Mouse (Mus musculus) forebrain, embryonic 16.5 days (tissue): ENCODE measurements at regions not wholly inside any gene's neighbourhood (a gene's known extent, or its start where the extent isn't known, plus 50 kb on each side); places are given as distances from the start of the nearest gene placed in this dataset.
A peak's percentile ranks its signal among the peaks of the same experiment; 100 is the strongest.

ENCODE experiments used
- ATAC-seq: fragments of 200-750 bp; cut with Nextera tagmentation; 2 replicates; pipeline ENCODE4 v1.8.0; 2017; ENCODE audit warnings: mild to moderate bottlenecking, moderate library complexity
- H3K27ac ChIP-seq: fragments of 300-500 bp; sonication (generic); 2 replicates; pipeline ENCODE4 v1.5.1; 2014; ENCODE audit warnings: low read length, control low read depth
- H3K27me3 ChIP-seq: fragments of 300-500 bp; sonication (generic); replicated peaks from 2 replicates; pipeline ENCODE4 v1.6.1; 2014; ENCODE audit warnings: low read length; ENCODE audit not compliant: control insufficient read depth, insufficient read depth
- H3K36me3 ChIP-seq: fragments of 300-500 bp; sonication (generic); 2 replicates; pipeline ENCODE4 v1.6.1; 2014; ENCODE audit not compliant: control insufficient read depth, insufficient read depth
- H3K4me1 ChIP-seq: fragments of 300-500 bp; sonication (generic); replicated peaks from 2 replicates; pipeline ENCODE4 v1.6.1; 2014; ENCODE audit warnings: low read length; ENCODE audit not compliant: control insufficient read depth, insufficient read depth
- H3K4me2 ChIP-seq: fragments of 300-500 bp; sonication (generic); 2 replicates; pipeline ENCODE4 v1.6.1; 2014; ENCODE audit warnings: mild to moderate bottlenecking, low read length, control low read depth
- H3K4me3 ChIP-seq: fragments of 300-500 bp; sonication (generic); replicated peaks from 2 replicates; pipeline ENCODE4 v1.5.1; 2014; ENCODE audit warnings: mild to moderate bottlenecking, low read length, control low read depth
- H3K9ac ChIP-seq: fragments of 300-500 bp; sonication (generic); replicated peaks from 2 replicates; pipeline ENCODE4 v1.6.1; 2014; ENCODE audit warnings: low read depth, low read length, control low read depth
- H3K9me3 ChIP-seq: fragments of 300-500 bp; sonication (generic); 2 replicates; pipeline ENCODE4 v1.6.1; 2016; ENCODE audit warnings: low read length; ENCODE audit not compliant: control insufficient read depth
- WGBS: fragments of 180-500 bp; shearing (Covaris S2); extraction: QIAGEN DNeasy Blood & Tissue Kit; methylation state at CpG from one replicate; pipeline ENCODE4 v1.1.7; 2014; 5-methylcytosine and 5-hydroxymethylcytosine counted together

GRCm38 (mm10) chr6:117527526-117527925 lies 313.5 kb upstream of the Zfp637 start:
- Histone ChIP-seq H3K27me3 (no peaks in the 10 kb centered on the region), H3K4me3 (no peak overlapping the region), H3K4me2 (no peak overlapping the region), H3K9me3 (no peaks in the 10 kb centered on the region), H3K9ac (no peak overlapping the region), H3K4me1 (no peaks in the 10 kb centered on the region), H3K27ac (no peak overlapping the region), H3K36me3 (no peaks in the 10 kb centered on the region)
- WGBS, result 94% methylated on average over 8 of the region's 8 CpGs
- ATAC-seq, result no peak

- WGBS, result 72% methylated on average over 2 of the region's 2 CpGs
- H3K36me3 ChIP-seq, result no peaks in the 10 kb centered on the region
- no peak overlapping the region for H3K9ac ChIP-seq
- H3K9me3 ChIP-seq, result no peaks in the 10 kb centered on the region
- H3K4me3 ChIP-seq, result no peak overlapping the region
- no peak for ATAC-seq
- H3K27ac ChIP-seq, result no peak overlapping the region
- H3K4me2 ChIP-seq, result no peak overlapping the region
- no peaks in the 10 kb centered on the region for H3K27me3 ChIP-seq
- H3K4me1 ChIP-seq, result no peaks in the 10 kb centered on the region
These were observed 306.8 kb upstream of the Zfp637 start for GRCm38 (mm10) chr6:117534149-117534548.

GRCm38 (mm10) chr6:117534991-117535390 lies 306.0 kb upstream of the Zfp637 start:
- no peak for ATAC-seq
- H3K36me3 ChIP-seq, result no peaks in the 10 kb centered on the region
- no peaks in the 10 kb centered on the region for H3K4me1 ChIP-seq
- no peaks in the 10 kb centered on the region for H3K27me3 ChIP-seq
- H3K4me2 ChIP-seq, result no peak overlapping the region
- 87% methylated on average over 9 of the region's 9 CpGs for WGBS
- H3K9me3 ChIP-seq, result no peaks in the 10 kb centered on the region
- no peak overlapping the region for H3K4me3 ChIP-seq
- H3K27ac ChIP-seq, result no peak overlapping the region
- no peak overlapping the region for H3K9ac ChIP-seq

- Histone ChIP-seq H3K27ac (no peak overlapping the region), H3K4me1 (no peaks in the 10 kb centered on the region), H3K9ac (no peak overlapping the region), H3K4me3 (no peak overlapping the region), H3K27me3 (no peaks in the 10 kb centered on the region), H3K36me3 (no peaks in the 10 kb centered on the region), H3K4me2 (no peak overlapping the region), H3K9me3 (no peaks in the 10 kb centered on the region)
- no peak for ATAC-seq
- 92% methylated on average over 4 of the region's 4 CpGs for WGBS
These were observed 304.9 kb upstream of the Zfp637 start for GRCm38 (mm10) chr6:117536084-117536483.

GRCm38 (mm10) chr6:117542431-117542830 lies 298.5 kb upstream of the Zfp637 start:
- no peaks in the 10 kb centered on the region for H3K9me3 ChIP-seq
- H3K4me3 ChIP-seq, result no peak overlapping the region
- H3K9ac ChIP-seq, result no peak overlapping the region
- H3K36me3 ChIP-seq, result no peaks in the 10 kb centered on the region
- 76% methylated on average over 3 of the region's 3 CpGs for WGBS
- H3K4me2 ChIP-seq, result no peak overlapping the region
- H3K4me1 ChIP-seq, result no peaks in the 10 kb centered on the region
- H3K27ac ChIP-seq, result no peak overlapping the region
- H3K27me3 ChIP-seq, result no peaks in the 10 kb centered on the region
- no peak for ATAC-seq

GRCm38 (mm10) chr6:117544276-117545196 lies 296.4 kb upstream of the Zfp637 start:
- WGBS, result 89% methylated on average over 11 of the region's 11 CpGs
- Histone ChIP-seq H3K4me3 (no peak overlapping the region), H3K4me2 (no peak overlapping the region), H3K36me3 (no peaks in the 10 kb centered on the region), H3K9me3 (no peaks in the 10 kb centered on the region), H3K9ac (no peak overlapping the region), H3K27me3 (no peaks in the 10 kb centered on the region), H3K4me1 (no peaks in the 10 kb centered on the region), H3K27ac (no peak overlapping the region)
- ATAC-seq, result no peak

- no peak overlapping the region for H3K27ac ChIP-seq
- H3K27me3 ChIP-seq, result no peaks in the 10 kb centered on the region
- ATAC-seq, result no peak
- no peak overlapping the region for H3K4me3 ChIP-seq
- no peak overlapping the region for H3K4me2 ChIP-seq
- H3K36me3 ChIP-seq, result no peaks in the 10 kb centered on the region
- no peak overlapping the region for H3K9ac ChIP-seq
- no peaks in the 10 kb centered on the region for H3K9me3 ChIP-seq
- H3K4me1 ChIP-seq, result peaks cover 4% of the 10 kb centered on the region
- WGBS, result 96% methylated on average over 7 of the region's 7 CpGs
These were observed 290.1 kb upstream of the Zfp637 start for GRCm38 (mm10) chr6:117550930-117551329.

GRCm38 (mm10) chr6:117552006-117552667 lies 288.8 kb upstream of the Zfp637 start:
- Histone ChIP-seq H3K27me3 (no peaks in the 10 kb centered on the region), H3K27ac (no peak overlapping the region), H3K9me3 (no peaks in the 10 kb centered on the region), H3K4me3 (no peak overlapping the region), H3K4me1 (peaks cover 4% of the 10 kb centered on the region), H3K36me3 (no peaks in the 10 kb centered on the region), H3K9ac (no peak overlapping the region), H3K4me2 (no peak overlapping the region)
- 7% methylated on average over 6 of the region's 6 CpGs for WGBS
- ATAC-seq, result peak; percentile 86

GRCm38 (mm10) chr6:117563159-117563558 lies 277.8 kb upstream of the Zfp637 start:
- Histone ChIP-seq H3K9ac (no peak overlapping the region), H3K4me1 (no peaks in the 10 kb centered on the region), H3K9me3 (no peaks in the 10 kb centered on the region), H3K27me3 (no peaks in the 10 kb centered on the region), H3K4me2 (no peak overlapping the region), H3K4me3 (no peak overlapping the region), H3K36me3 (no peaks in the 10 kb centered on the region), H3K27ac (no peak overlapping the region)
- ATAC-seq, result no peak
- 94% methylated on average over 6 of the region's 6 CpGs for WGBS
